Mouse (Mus musculus) erythroblast, embryonic 14.5 days (primary cell): ENCODE results near the gene Hoxb4.

ENCODE experiments used
- GATA1 ChIP-seq: IDR thresholded peaks from 2 replicates; pipeline ENCODE4 v1.6.1; 2012; ENCODE audit warnings: low read length, inconsistent platforms, mixed read lengths
- TAL1 ChIP-seq: IDR thresholded peaks from 3 replicates; pipeline ENCODE4 v1.6.1; 2012; ENCODE audit warnings: low read length, inconsistent platforms, mixed read lengths

GRCm38 (mm10) chr11:96290705-96291355 lies 27.2 kb upstream of the Hoxb4 start:
- TF ChIP-seq GATA1: no peak
- no peak for TF ChIP-seq TAL1
